Mouse (Mus musculus): ENCODE data around the gene Hlcs.

Gene Hlcs

GRCm38 (mm10) chr16:94168655-94169545, 144.5 kb downstream of the Hlcs start:
- DNase-seq (ENCODE audit: low read depth, low spot score), result no peak
- no peaks in the 10 kb centered on the region; the same call in 1 of the 2 replicates for H3K36me3 ChIP-seq (ENCODE audit: control insufficient read depth, insufficient read depth, low read length, poor library complexity, severe bottlenecking)
- no peaks in the 10 kb centered on the region for H3K27me3 ChIP-seq (ENCODE audit: control insufficient read depth, insufficient read depth, low read length, poor library complexity, severe bottlenecking)

DNA sequence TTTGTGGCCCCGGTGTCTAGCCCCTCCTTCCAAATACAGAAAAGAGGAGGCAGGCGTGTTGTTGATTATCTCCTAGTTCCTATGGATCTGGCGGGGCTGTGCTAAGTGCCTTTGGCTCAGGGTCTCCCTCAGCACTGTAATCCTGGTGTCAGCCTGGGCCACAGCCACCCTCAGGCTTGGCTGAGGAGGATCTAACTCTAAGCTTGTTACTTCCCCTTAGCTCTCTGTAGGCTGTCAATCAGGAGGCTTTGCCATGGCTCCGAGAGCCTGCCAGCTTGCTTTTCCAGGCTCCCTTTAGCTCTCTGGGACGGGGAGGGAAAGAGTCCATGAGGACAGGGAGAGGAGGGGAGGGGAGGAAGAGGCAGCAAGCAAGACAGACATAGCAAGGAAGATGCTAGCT, 148.4 kb downstream of the Hlcs start:
- no peaks in the 10 kb centered on the region for H3K36me3 ChIP-seq (ENCODE audit: control insufficient read depth, insufficient read depth, low read length, poor library complexity, severe bottlenecking)
- DNase-seq (ENCODE audit: low read depth, low spot score), result no peak
- no peaks in the 10 kb centered on the region for H3K27me3 ChIP-seq (ENCODE audit: control insufficient read depth, insufficient read depth, low read length, poor library complexity, severe bottlenecking)

DNA sequence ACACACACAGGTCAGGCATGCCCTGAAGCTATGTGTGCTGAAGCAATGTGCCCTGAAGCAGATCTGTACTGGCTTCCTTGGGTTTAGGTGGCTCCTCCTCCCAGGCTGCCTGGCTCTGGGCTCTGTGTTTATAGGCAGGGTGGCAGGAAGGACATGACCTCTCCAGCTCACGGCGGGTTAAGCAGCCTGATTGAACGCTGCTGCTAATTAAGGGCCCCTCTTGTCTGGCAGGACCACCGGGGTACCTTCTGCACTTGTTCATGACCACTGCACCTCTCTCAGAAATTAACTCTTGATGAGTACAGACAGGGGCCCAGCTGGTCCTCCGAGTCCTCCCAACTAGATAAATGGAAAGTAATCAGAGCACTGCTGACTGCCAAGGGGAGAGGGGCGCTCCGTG, 149.1 kb downstream of the Hlcs start:
- Histone ChIP-seq H3K27me3 (ENCODE audit: control insufficient read depth, insufficient read depth, low read length, poor library complexity, severe bottlenecking) (no peaks in the 10 kb centered on the region), H3K36me3 (ENCODE audit: control insufficient read depth, insufficient read depth, low read length, poor library complexity, severe bottlenecking) (no peaks in the 10 kb centered on the region)
- DNase-seq (ENCODE audit: low read depth, low spot score), result no peak

GRCm38 (mm10) chr16:94163051-94163450, 150.3 kb downstream of the Hlcs start:
- H3K36me3 ChIP-seq (ENCODE audit: control insufficient read depth, insufficient read depth, low read length, poor library complexity, severe bottlenecking), result no peaks in the 10 kb centered on the region
- H3K27me3 ChIP-seq (ENCODE audit: control insufficient read depth, insufficient read depth, low read length, poor library complexity, severe bottlenecking), result no peaks in the 10 kb centered on the region
- no peak for DNase-seq (ENCODE audit: low read depth, low spot score)

- Histone ChIP-seq H3K36me3 (ENCODE audit: control insufficient read depth, insufficient read depth, low read length, poor library complexity, severe bottlenecking) (no peaks in the 10 kb centered on the region), H3K27me3 (ENCODE audit: control insufficient read depth, insufficient read depth, low read length, poor library complexity, severe bottlenecking) (no peaks in the 10 kb centered on the region)
- no peak for DNase-seq (ENCODE audit: low read depth, low spot score)
Measured at GRCm38 (mm10) chr16:94162000-94162399, 151.4 kb downstream of the Hlcs start.

DNA sequence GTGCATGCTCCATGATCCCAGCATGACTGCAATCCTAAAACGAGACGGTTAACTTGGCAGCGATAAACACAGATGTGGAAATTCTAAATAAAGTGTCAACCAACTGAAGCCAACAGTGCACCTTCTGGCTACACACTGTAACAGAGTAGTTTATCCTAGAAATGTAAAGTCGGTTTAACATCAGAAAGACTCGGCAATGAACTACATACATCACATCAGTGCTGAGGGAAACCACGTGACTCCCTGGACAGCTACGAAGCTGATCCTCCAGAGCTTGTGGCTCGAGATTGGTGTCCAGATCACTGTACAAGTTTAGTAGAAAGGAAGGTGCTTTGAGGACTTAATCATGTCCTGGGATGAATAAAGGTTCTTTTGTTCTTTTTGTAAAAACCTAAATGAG, 155.6 kb downstream of the Hlcs start:
- Histone ChIP-seq H3K27me3 (ENCODE audit: control insufficient read depth, insufficient read depth, low read length, poor library complexity, severe bottlenecking) (no peaks in the 10 kb centered on the region), H3K36me3 (ENCODE audit: control insufficient read depth, insufficient read depth, low read length, poor library complexity, severe bottlenecking) (no peaks in the 10 kb centered on the region)
- DNase-seq (ENCODE audit: low read depth, low spot score), result no peak

GRCm38 (mm10) chr16:94155041-94155653, 158.2 kb downstream of the Hlcs start:
- Histone ChIP-seq H3K36me3 (ENCODE audit: control insufficient read depth, insufficient read depth, low read length, poor library complexity, severe bottlenecking) (no peaks in the 10 kb centered on the region; the same call in 1 of the 2 replicates), H3K27me3 (ENCODE audit: control insufficient read depth, insufficient read depth, low read length, poor library complexity, severe bottlenecking) (no peaks in the 10 kb centered on the region)
- DNase-seq (ENCODE audit: low read depth, low spot score), result no peak

GRCm38 (mm10) chr16:94150125-94151103, 163.0 kb downstream of the Hlcs start:
- H3K27me3 ChIP-seq (ENCODE audit: control insufficient read depth, insufficient read depth, low read length, poor library complexity, severe bottlenecking), result no peaks in the 10 kb centered on the region
- peak; percentile 12 for DNase-seq (ENCODE audit: low read depth, low spot score)
- H3K36me3 ChIP-seq (ENCODE audit: control insufficient read depth, insufficient read depth, low read length, poor library complexity, severe bottlenecking), result no peaks in the 10 kb centered on the region; the same call in 1 of the 2 replicates

- Histone ChIP-seq H3K27me3 (ENCODE audit: control insufficient read depth, insufficient read depth, low read length, poor library complexity, severe bottlenecking) (no peaks in the 10 kb centered on the region), H3K36me3 (ENCODE audit: control insufficient read depth, insufficient read depth, low read length, poor library complexity, severe bottlenecking) (no peaks in the 10 kb centered on the region; the same call in 1 of the 2 replicates)
- no peak for DNase-seq (ENCODE audit: low read depth, low spot score)
Measured at GRCm38 (mm10) chr16:94148139-94148538, 165.2 kb downstream of the Hlcs start.

DNA sequence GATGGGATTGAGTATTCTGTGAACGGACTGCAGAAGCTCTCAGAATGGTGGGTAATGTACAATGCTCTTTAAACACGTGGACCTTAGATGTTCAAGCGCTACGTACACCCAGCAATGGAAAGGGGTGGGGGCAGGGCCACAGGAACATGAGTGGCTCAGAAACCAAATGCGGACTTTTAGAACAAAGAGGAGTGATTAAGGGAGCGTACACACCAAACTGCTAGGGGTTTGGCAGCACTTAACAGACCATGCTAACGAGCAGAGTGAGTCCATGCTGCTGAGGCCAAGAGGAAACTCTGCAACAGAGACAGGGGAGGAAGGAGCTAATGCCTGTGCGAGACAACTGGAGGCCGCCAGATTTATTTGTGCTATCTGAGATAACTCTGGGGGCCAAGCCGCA, 170.0 kb downstream of the Hlcs start:
- DNase-seq (ENCODE audit: low read depth, low spot score), result no peak
- Histone ChIP-seq H3K27me3 (ENCODE audit: control insufficient read depth, insufficient read depth, low read length, poor library complexity, severe bottlenecking) (no peaks in the 10 kb centered on the region), H3K36me3 (ENCODE audit: control insufficient read depth, insufficient read depth, low read length, poor library complexity, severe bottlenecking) (no peaks in the 10 kb centered on the region; the same call in 1 of the 2 replicates)

GRCm38 (mm10) chr16:94140746-94141145, 172.6 kb downstream of the Hlcs start:
- no peak for DNase-seq (ENCODE audit: low read depth, low spot score)
- no peaks in the 10 kb centered on the region; the same call in 1 of the 2 replicates for H3K36me3 ChIP-seq (ENCODE audit: control insufficient read depth, insufficient read depth, low read length, poor library complexity, severe bottlenecking)
- no peaks in the 10 kb centered on the region for H3K27me3 ChIP-seq (ENCODE audit: control insufficient read depth, insufficient read depth, low read length, poor library complexity, severe bottlenecking)

- Histone ChIP-seq H3K27me3 (ENCODE audit: control insufficient read depth, insufficient read depth, low read length, poor library complexity, severe bottlenecking) (no peaks in the 10 kb centered on the region), H3K36me3 (ENCODE audit: control insufficient read depth, insufficient read depth, low read length, poor library complexity, severe bottlenecking) (peaks cover 9% of the 10 kb centered on the region)
- no peak for DNase-seq (ENCODE audit: low read depth, low spot score)
Measured at GRCm38 (mm10) chr16:94134218-94134617, 179.2 kb downstream of the Hlcs start.

- peaks cover 9% of the 10 kb centered on the region for H3K36me3 ChIP-seq (ENCODE audit: control insufficient read depth, insufficient read depth, low read length, poor library complexity, severe bottlenecking)
- DNase-seq (ENCODE audit: low read depth, low spot score), result no peak
- no peaks in the 10 kb centered on the region; the same call in 1 of the 2 replicates for H3K27me3 ChIP-seq (ENCODE audit: control insufficient read depth, insufficient read depth, low read length, poor library complexity, severe bottlenecking)
Measured at GRCm38 (mm10) chr16:94128236-94128835, 185.0 kb downstream of the Hlcs start.

DNA sequence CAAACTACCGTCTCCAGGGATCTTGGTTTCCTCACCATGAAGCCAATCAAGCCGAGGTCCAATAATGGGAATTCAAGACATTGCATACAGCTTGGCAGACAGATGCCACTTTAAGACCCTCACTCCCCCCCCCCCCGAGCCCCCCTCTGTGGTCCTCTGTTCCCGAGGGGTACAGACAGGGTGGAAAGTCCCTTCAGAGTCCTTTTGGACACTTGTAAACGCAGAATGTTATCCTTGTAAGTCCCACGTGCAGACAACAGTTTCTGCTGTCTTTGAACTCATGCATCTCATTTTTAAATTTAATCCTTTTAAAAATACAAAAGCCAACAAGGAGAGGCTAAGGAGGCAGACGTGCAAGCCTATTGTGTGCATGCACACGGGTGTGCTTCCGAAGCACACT, 187.2 kb downstream of the Hlcs start:
- Histone ChIP-seq H3K27me3 (ENCODE audit: control insufficient read depth, insufficient read depth, low read length, poor library complexity, severe bottlenecking) (no peaks in the 10 kb centered on the region; the same call in 1 of the 2 replicates), H3K36me3 (ENCODE audit: control insufficient read depth, insufficient read depth, low read length, poor library complexity, severe bottlenecking) (no peaks in the 10 kb centered on the region)
- no peak for DNase-seq (ENCODE audit: low read depth, low spot score)

Measured in splenic B cell, adult 2 months (primary cell).